Mouse (Mus musculus) mesoderm, embryonic 11.5 days (tissue): ENCODE results near the gene Galnt17.
A peak's percentile ranks its signal among the peaks of the same experiment; 100 is the strongest.

Experiments used
- DNase-seq: peaks from one replicate; pipeline ENCODE4 v3.0.0-alpha.2; 2012; ENCODE audit warnings: low read depth, low spot score

Gene Galnt17

GRCm38 (mm10) chr5:131241689-131242088, 66.6 kb downstream of the Galnt17 start:
- no peak for DNase-seq

DNA sequence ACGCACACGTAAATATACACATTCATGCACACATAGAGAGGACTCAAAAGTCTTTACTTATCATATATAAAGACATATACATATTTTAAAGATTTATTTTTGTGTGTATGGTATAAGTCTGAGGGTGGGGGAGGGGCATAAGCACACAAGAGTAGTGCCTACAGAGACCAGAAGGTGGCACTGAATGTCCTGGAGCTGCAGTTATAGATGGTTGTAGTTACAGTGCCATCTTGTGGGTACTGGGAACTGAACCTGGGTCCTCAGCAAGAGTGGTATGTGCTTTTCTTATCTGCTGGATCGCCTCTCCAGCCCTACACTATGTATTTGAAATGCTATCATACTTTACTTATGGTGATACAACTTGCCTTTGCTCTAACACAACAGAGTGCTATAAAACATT, 68.5 kb downstream of the Galnt17 start:
- DNase-seq, result no peak

- no peak for DNase-seq
These were observed 71.4 kb downstream of the Galnt17 start for GRCm38 (mm10) chr5:131236906-131237305.

- DNase-seq, result no peak
These were observed 74.5 kb downstream of the Galnt17 start for GRCm38 (mm10) chr5:131233828-131234227.

- no peak for DNase-seq
These were observed 77.2 kb downstream of the Galnt17 start for GRCm38 (mm10) chr5:131231060-131231459.

GRCm38 (mm10) chr5:131229744-131230143, 78.6 kb downstream of the Galnt17 start:
- no peak for DNase-seq

DNA sequence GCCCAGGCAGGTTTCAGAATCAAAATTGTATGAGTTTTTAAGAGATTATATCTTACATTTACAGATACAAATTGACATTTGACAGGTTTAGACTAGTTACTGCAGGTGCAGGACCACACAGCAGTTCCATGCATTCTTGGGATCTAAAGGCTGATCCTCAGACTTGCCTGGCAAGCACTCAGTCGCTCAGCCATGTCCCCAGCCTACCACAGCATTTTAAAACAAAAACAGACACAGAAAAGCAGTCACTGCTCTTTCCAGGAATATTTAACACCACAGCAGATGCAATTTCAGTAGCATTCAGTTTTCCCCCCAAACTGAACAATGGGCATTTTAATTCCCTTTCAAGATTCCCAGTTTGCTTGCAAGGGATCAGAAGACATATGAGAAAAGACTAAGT, 84.9 kb downstream of the Galnt17 start:
- DNase-seq, result no peak

- DNase-seq, result no peak
These were observed 85.6 kb downstream of the Galnt17 start for GRCm38 (mm10) chr5:131222498-131223244.

- DNase-seq, result no peak
These were observed 90.1 kb downstream of the Galnt17 start for GRCm38 (mm10) chr5:131218221-131218620.

DNA sequence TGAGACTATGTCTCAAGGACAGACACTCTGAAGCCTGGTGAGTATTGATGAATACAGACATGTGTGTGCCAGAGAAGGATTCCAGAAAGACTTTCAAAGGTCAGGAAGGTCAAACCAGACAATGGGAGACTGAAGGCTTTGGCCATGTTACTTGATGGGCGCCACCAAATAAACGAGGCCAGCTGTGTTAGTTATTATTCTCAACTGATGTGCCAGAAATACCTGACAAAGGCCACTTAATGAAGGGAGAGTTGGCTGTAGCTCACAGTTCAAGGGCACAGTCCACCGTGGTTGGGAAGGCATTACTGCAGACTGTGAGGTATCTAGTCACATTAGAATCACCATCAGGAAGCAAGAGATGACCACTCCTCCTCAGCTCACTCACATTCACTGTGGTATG, 96.7 kb downstream of the Galnt17 start:
- DNase-seq, result no peak

- DNase-seq, result no peak
These were observed 107.2 kb downstream of the Galnt17 start for GRCm38 (mm10) chr5:131201146-131201545.

- no peak for DNase-seq
These were observed 116.0 kb downstream of the Galnt17 start for GRCm38 (mm10) chr5:131192311-131192710.

DNA sequence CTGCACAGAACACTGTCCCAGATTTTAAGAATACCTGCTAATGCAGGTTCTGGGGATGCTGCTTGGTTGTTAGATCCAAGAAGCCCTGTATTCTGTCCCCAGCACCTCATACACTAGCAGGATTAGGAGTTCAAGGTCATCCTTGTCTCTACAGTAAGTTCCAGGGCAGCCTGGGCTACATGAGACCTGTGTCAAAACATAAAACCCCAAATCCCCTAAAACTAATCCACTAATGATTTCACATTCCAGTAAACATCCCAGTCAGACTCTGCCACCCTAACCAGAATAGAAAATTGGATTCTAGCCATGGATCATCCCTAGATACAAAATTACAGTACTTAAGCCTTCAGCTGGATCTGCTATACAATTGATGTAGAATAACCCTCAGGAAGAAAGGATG, 123.7 kb downstream of the Galnt17 start:
- no peak for DNase-seq

DNA sequence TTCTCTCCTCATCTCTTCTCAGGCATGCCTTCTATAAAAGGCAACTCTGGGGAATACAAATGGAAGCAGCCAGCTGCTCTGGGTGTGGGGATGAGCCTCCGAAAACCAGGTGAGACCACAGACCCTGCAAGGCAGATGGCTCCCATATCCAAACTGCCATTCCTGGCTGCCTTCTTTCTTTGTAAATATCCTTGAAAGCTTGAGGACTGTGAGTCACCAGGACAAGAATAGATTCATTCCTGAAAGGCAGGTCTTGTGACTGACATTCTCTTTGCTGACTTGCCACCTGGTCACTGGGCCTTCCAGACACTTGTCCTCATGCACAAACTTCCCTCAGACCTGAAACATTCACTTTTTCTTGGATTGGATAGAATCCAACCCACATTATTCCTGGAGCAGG, 127.1 kb downstream of the Galnt17 start:
- DNase-seq, result no peak

- no peak for DNase-seq
These were observed 127.5 kb downstream of the Galnt17 start for GRCm38 (mm10) chr5:131180756-131181155.

- DNase-seq, result no peak
These were observed 130.4 kb downstream of the Galnt17 start for GRCm38 (mm10) chr5:131177851-131178250.

DNA sequence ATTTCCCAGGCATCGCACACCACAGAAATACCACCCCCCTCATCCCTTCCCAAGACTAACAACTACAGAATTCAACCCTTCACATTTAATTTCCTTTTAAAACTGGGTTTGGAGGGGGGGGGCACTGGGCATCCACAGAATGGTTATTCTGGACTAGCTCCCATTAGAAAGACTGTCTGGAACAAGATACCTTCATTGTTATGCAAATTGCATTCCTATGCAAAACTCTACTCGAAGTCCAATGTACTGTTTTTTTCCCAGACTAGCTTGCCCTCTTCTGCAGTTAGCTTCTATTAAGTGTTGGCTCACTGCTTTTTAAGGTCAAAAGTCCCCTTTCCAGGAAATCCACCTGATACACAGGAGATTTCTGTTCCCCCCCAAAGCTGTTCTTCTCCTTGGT, 131.1 kb downstream of the Galnt17 start:
- no peak for DNase-seq

DNA sequence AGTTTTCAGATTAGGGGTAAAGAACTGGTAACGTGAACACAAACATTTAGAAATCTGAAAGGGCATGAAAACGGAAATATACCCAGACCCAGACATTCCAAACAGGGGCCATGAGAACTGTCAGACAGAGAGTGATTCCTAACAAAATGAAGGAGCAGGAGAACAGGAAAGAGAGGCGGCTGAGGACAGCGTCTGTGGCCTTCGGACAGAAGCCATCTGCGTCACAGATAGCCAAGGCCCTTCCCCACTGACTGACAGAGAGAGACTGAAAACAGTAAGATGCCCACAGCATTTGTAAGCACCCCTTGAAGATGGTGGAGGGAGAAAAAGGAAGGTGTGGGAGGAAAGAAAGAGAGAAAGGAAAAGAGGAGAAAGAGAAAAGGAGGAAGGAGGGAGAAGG, 139.1 kb downstream of the Galnt17 start:
- no peak for DNase-seq

DNA sequence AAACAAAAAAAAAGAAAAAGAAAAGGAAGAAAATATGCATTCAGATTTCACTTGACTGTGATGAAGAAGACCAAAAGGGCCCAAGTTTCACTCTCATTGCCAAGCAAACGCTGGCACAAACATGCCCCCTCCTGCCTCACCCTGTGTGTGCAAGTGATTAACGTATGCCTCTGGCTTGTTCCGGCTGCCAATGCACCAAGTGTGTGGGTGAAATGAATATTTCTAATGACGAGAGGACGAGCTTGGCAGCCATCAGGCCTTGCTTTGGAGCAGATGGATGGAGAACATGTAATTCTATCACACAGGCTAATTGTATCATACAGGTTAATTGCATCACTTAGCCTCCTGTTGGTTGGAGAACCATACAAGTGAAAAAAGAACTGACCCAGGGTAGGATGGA, 140.9 kb downstream of the Galnt17 start:
- no peak for DNase-seq

- peak; percentile 35 for DNase-seq
These were observed 142.6 kb downstream of the Galnt17 start for GRCm38 (mm10) chr5:131165681-131166080.

GRCm38 (mm10) chr5:131157866-131158265, 150.4 kb downstream of the Galnt17 start:
- DNase-seq, result peak; percentile 66

DNA sequence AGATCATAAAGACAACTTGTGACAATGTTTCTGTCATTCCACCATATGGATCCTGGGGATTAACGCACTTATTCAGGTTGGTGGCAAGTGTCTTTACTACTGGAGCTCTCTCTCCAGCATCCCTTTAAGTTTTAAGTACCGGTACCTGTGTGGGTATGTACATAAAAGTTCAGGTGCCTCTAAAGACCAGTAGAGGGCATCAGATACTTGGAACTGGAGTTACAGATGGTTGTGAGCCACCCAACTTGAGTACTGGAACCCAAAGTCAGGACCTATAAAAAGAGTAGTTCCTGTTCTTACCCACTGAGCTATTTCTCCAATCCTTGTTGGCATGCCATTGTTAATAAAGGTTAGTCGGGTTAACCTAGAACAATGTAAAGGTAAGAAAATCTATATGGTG, 152.0 kb downstream of the Galnt17 start:
- DNase-seq, result no peak

GRCm38 (mm10) chr5:131142606-131143005, 165.7 kb downstream of the Galnt17 start:
- peak; percentile 43 for DNase-seq

DNA sequence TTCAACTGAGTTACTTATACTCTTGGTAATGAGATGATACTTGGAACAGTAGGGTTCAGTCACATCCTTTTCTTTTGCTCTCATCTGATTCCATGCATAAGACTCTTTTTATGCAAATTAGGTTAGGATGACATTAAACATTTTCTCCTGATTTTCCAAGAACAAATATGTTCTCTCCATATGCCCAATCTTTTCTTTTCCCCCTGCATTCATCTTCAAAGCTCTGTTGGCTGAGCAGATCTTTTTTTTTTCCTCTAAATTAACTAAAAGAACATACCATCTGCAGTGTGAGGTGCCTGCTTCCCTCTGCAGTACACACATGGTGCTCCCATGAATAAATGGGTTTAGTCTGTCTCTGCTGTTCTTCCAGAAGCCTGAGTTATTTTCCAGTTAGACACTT, 173.5 kb downstream of the Galnt17 start:
- DNase-seq, result no peak
